Mouse (Mus musculus): Measurements from ENCODE around the gene Rdh1.

DNA sequence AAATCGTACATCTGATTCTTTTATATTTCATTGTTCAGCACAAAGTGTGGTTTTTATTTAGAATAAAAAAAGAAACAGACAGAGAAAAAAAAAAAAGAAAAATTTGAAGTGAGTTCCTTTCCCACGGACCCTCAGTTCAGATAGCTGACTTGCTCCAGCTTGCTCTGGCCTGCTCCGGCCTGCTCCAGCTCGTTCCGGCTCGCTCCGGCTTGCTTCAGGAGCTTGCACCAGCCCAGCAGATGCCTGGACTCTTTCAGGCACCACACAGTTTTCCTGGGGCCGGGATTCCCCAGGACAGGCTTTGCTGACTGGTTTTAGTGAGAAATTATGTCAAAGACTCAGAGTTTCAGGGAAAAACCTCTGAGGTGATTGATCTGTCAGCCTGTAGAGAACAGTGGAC lies 12.3 kb upstream of the Rdh1 start:
- TF ChIP-seq POLR2A (IDR thresholded peaks at IDR 0.05; ENCODE audit: control insufficient read depth, low read depth, low read length) (no peak), CTCF (IDR thresholded peaks at IDR 0.05; ENCODE audit: control insufficient read depth, insufficient read depth, insufficient replicate concordance, low read depth, low read length) (no peak)
